Mouse (Mus musculus) stomach, postnatal 0 days (tissue): ENCODE measurements around the gene Edrf1. TPM values are rescaled to one million over a fixed set of nuclear protein-coding genes. Genes with fewer than 3 reads are reported as not detected.
A peak's percentile ranks its signal among the peaks of the same experiment; 100 is the strongest.

Experiments used
- ATAC-seq: fragments of 200-750 bp; cut with Nextera tagmentation; 2 replicates; pipeline ENCODE4 v1.8.0; 2017; ENCODE audit not compliant: low FRiP score, low TSS enrichment
- DNase-seq: peaks from one replicate; pipeline ENCODE4 v3.0.0-alpha.2; 2016; ENCODE audit warnings: low spot score
- H3K27ac ChIP-seq: fragments of 300-500 bp; sonication (generic); replicated peaks from 2 replicates; pipeline ENCODE4 v1.5.1; 2014; ENCODE audit warnings: mild to moderate bottlenecking, control low read depth
- H3K27me3 ChIP-seq: fragments of 300-500 bp; sonication (generic); 2 replicates; pipeline ENCODE4 v1.6.1; 2014; ENCODE audit warnings: low read length; ENCODE audit not compliant: control insufficient read depth, insufficient read depth
- H3K36me3 ChIP-seq: fragments of 300-500 bp; sonication (generic); 2 replicates; pipeline ENCODE4 v1.6.1; 2014; ENCODE audit warnings: low read length, mixed read lengths; ENCODE audit not compliant: control insufficient read depth, insufficient read depth
- H3K4me1 ChIP-seq: fragments of 300-500 bp; sonication (generic); replicated peaks from 2 replicates; pipeline ENCODE4 v1.6.1; 2014; ENCODE audit warnings: antibody characterized with exemption; ENCODE audit not compliant: control insufficient read depth, insufficient read depth
- H3K4me2 ChIP-seq: fragments of 300-500 bp; sonication (generic); replicated peaks from 2 replicates; pipeline ENCODE4 v1.6.1; 2014; ENCODE audit warnings: low read depth, mild to moderate bottlenecking, control low read depth, moderate library complexity
- H3K4me3 ChIP-seq: fragments of 300-500 bp; sonication (generic); 2 replicates; pipeline ENCODE4 v1.5.1; 2014; ENCODE audit warnings: low read depth, low read length, control low read depth
- H3K9ac ChIP-seq: fragments of 300-500 bp; sonication (generic); 2 replicates; pipeline ENCODE4 v1.6.1; 2014; ENCODE audit warnings: mild to moderate bottlenecking, low read length, control low read depth, mixed read lengths
- H3K9me3 ChIP-seq: fragments of 300-500 bp; sonication (generic); 2 replicates; pipeline ENCODE4 v1.6.1; 2016; ENCODE audit warnings: low read length; ENCODE audit not compliant: control insufficient read depth
- CTCF ChIP-seq: IDR thresholded peaks from 2 replicates; pipeline ENCODE4 v1.5.1; 2016; ENCODE audit warnings: antibody characterized with exemption, low read depth, mild to moderate bottlenecking, moderate library complexity
- EP300 ChIP-seq: optimal IDR thresholded peaks from 2 replicates; pipeline ENCODE3; 2016; ENCODE audit warnings: antibody characterized with exemption
- WGBS: fragments of 180-500 bp; shearing (Covaris S2); extraction: QIAGEN DNeasy Blood & Tissue Kit; methylation state at CpG from one replicate; pipeline ENCODE4 v1.1.7; 2014; 5-methylcytosine and 5-hydroxymethylcytosine counted together
- polyA plus RNA-seq: library from polyadenylated mRNA; unstranded; fragments of >200 nt; fragmentation: Nextera tagmentation; extraction: Ambion mirVana; gene quantifications from 2 replicates; pipeline ENCODE4 v1.2.1, GENCODE M21; 2015

Edrf1 gene
- polyA plus RNA-seq, 1 experiment from 2014 or later, result 7.6 TPM

DNA sequence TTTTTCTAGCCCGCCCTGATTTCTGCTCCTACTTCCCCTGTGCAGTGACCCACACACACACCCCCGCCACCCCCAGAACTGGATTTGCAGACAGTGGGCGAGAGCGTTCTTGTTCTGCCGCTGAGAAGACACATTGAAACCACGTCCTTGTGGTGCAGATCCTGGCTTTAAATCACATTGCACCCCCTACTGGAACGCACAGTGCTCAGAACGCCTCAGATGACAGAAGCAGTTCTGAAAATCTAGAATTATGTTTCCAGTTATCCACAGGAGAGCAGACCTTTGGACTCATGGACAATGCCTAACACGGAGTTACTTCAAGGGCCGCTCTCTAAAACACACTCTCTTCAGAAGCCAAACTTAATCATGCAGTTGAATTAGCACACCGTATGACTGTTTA is 16.6 kb upstream of the Edrf1 start:
- 26% methylated on average over 11 of the region's 11 CpGs for WGBS
- no peaks in the 10 kb centered on the region for H3K36me3 ChIP-seq
- no peaks in the 10 kb centered on the region for H3K27me3 ChIP-seq
- no peak overlapping the region for H3K27ac ChIP-seq
- H3K4me1 ChIP-seq, result no peaks in the 10 kb centered on the region
- ATAC-seq (no peak), DNase-seq (peak; percentile 22)
- no peak overlapping the region for H3K4me3 ChIP-seq
- H3K9me3 ChIP-seq, result no peaks in the 10 kb centered on the region
- H3K9ac ChIP-seq, result no peak overlapping the region
- 0 out of 2 replicates have a peak overlapping the region, but pooled peaks have one; percentile 9 for H3K4me2 ChIP-seq
- TF ChIP-seq EP300 (no peak), CTCF (peak; percentile 75)

- H3K9me3 ChIP-seq, result no peaks in the 10 kb centered on the region
- DNase-seq (no peak), ATAC-seq (no peak)
- TF ChIP-seq CTCF (no peak), EP300 (no peak)
- H3K27me3 ChIP-seq, result no peaks in the 10 kb centered on the region
- no peak overlapping the region for H3K9ac ChIP-seq
- no peak overlapping the region for H3K4me3 ChIP-seq
- WGBS, result 79% methylated on average over 5 of the region's 5 CpGs
- no peaks in the 10 kb centered on the region for H3K36me3 ChIP-seq
- no peak overlapping the region for H3K27ac ChIP-seq
- H3K4me1 ChIP-seq, result no peaks in the 10 kb centered on the region
- H3K4me2 ChIP-seq, result no peak overlapping the region
Observed at GRCm38 (mm10) chr7:133623226-133623625, 14.1 kb upstream of the Edrf1 start.

DNA sequence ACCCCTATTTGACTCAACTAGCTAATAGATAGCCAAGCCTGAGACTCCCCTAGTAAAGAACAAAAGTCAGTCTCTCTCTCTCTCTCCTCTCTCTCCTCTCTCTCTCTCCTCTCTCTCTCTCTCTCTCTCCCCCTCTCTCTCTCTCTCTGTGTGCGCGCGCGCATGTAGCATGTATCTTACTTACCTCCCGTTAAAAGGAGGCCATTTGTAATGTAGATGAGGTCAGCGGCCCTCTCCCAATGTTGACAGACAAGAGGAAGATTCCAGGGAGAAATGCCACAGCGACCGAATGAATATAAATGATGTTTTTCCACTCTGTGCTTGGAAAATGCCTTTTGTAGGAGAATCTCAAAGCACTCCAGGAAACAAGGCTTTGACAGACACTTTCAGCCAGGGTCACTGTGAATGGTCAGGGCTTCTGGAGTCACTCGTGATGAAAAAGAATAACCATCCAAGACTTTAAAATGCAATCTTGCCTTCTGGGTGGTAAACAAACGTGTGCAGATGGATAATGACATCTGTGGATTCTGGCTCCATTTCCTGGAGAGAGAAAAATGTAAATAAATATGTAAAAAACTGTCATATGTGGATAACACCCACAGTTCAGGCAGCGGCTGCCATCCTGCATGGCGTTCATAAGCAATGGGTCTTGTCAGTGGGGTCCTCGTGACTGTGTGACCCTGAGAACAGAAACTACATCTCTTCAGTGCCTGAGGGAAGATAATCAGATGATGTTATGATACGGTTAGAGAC is 10.0 kb upstream of the Edrf1 start:
- H3K4me2 ChIP-seq, result no peak overlapping the region
- DNase-seq (no peak), ATAC-seq (no peak)
- no peaks in the 10 kb centered on the region for H3K9me3 ChIP-seq
- WGBS, result 48% methylated on average over 14 of the region's 14 CpGs
- no peaks in the 10 kb centered on the region for H3K36me3 ChIP-seq
- TF ChIP-seq CTCF, result no peak
- TF ChIP-seq EP300, result no peak
- H3K4me3 ChIP-seq, result no peak overlapping the region
- no peaks in the 10 kb centered on the region for H3K27me3 ChIP-seq
- H3K9ac ChIP-seq, result no peak overlapping the region
- no peak overlapping the region for H3K27ac ChIP-seq
- H3K4me1 ChIP-seq, result no peaks in the 10 kb centered on the region

DNA sequence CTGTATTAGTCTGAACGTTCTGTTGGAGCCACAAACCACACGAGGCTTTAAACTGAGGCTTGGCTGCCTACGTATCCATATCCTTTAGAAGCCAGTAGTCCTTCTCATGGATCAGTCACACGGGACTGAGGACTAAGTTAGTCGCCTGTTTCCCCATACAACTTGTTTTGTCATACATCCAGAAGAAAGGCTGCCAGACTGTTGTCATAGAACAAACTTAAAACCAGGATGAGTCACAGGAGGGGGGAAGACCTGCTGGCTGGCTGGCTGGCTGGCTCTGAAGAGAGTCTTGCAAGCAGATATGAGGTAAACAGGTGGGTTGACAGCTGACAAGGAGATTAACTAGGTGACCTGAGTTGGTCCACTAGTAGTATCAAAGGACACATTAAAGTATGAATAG is 6.5 kb upstream of the Edrf1 start:
- TF ChIP-seq EP300, result no peak
- no peak for TF ChIP-seq CTCF
- Histone ChIP-seq H3K9me3 (no peaks in the 10 kb centered on the region), H3K4me1 (no peaks in the 10 kb centered on the region), H3K9ac (no peak overlapping the region), H3K4me3 (no peak overlapping the region), H3K4me2 (no peak overlapping the region), H3K36me3 (no peaks in the 10 kb centered on the region), H3K27me3 (no peaks in the 10 kb centered on the region), H3K27ac (no peak overlapping the region)
- no peak for DNase-seq
- 55% methylated on average over 5 of the region's 5 CpGs for WGBS
- no peak for ATAC-seq

DNA sequence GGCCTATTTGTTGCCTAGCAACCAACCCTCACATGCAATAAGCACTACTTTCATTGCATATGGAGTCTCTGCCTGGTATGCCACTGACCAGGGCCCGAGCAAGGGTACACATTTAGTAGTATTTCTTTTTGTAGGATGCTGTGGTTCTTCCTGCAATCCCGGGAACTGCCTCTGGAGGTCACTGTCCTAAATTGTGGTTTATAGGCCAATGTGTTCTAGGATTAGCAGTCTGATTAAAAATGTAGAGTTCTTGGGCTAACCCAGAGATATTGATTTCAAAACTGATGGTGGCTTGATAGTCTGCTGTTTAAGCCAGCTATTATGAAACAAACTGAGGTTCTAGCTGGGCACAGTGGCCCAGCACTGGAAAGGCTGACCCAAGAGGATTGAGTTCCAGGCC is 4.9 kb upstream of the Edrf1 start:
- no peak overlapping the region for H3K9ac ChIP-seq
- no peak overlapping the region for H3K4me2 ChIP-seq
- no peaks in the 10 kb centered on the region for H3K4me1 ChIP-seq
- ATAC-seq (no peak), DNase-seq (peak; percentile 66)
- WGBS, result 17% methylated on average over 2 of the region's 2 CpGs
- H3K27me3 ChIP-seq, result no peaks in the 10 kb centered on the region
- no peak overlapping the region for H3K27ac ChIP-seq
- no peak overlapping the region for H3K4me3 ChIP-seq
- H3K9me3 ChIP-seq, result no peaks in the 10 kb centered on the region
- no peak for TF ChIP-seq EP300
- TF ChIP-seq CTCF, result peak; percentile 71
- H3K36me3 ChIP-seq, result no peaks in the 10 kb centered on the region

DNA sequence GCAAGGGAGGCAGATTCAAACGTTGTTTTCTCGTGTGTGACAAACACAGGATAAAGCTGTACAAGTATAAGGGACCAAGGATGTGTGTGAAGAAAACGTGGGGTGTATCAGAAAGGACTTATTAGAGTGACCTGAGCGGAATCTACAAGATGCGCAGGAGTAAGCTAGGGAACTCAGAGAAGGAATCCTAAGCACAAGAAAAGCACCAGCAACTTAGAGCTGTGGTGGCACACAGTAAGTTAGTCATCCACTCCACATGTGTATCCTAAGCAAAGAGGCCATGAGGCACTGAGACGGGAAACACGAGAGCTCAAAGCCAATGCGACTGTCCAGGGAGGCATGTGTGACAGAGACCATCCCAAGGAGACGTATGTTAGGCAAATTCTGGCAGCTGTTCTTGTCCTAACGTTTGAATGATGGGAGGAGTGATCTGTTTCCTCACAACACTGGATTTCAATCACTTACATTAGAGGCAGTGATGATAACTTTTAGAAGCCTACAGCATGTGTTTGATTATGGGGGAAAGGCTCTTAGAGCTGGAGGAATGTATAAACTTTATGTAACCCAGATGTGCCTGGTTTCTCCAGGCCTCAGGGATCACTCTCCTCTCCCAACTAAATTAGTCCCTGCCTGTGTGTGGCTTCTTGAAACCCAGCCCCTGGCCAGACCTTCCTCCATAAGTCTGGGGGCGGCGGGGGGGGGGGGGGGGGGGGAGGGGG is 2.3 kb upstream of the Edrf1 start:
- 52% methylated on average over 10 of the region's 12 CpGs for WGBS
- no peak overlapping the region for H3K4me2 ChIP-seq
- no peak for DNase-seq
- no peaks in the 10 kb centered on the region for H3K27me3 ChIP-seq
- no peaks in the 10 kb centered on the region for H3K36me3 ChIP-seq
- H3K4me3 ChIP-seq, result no peak overlapping the region
- no peak for ATAC-seq
- H3K9me3 ChIP-seq, result no peaks in the 10 kb centered on the region
- 0 out of 2 replicates have a peak, but pooled peaks cover 2% of the 10 kb centered on the region for H3K4me1 ChIP-seq
- no peak overlapping the region for H3K27ac ChIP-seq
- TF ChIP-seq CTCF (no peak), EP300 (no peak)
- H3K9ac ChIP-seq, result no peak overlapping the region
